Mouse (Mus musculus) forebrain, embryonic 10.5 days (tissue): ENCODE measurements around the gene Tec. TPM values are rescaled to one million over a fixed set of nuclear protein-coding genes. Genes with fewer than 3 reads are reported as not detected.

ENCODE experiments used
- DNase-seq: peaks from one replicate; pipeline ENCODE4 v3.0.0-alpha.2; 2017; ENCODE audit warnings: low spot score; ENCODE audit errors: extremely low spot score
- H3K27ac ChIP-seq: fragments of 300-500 bp; sonication (generic); 2 replicates; pipeline ENCODE4 v1.5.1; 2016; ENCODE audit warnings: mild to moderate bottlenecking
- H3K27me3 ChIP-seq: fragments of 300-500 bp; sonication (generic); 2 replicates; pipeline ENCODE4 v1.6.1; 2016; ENCODE audit warnings: mild to moderate bottlenecking; ENCODE audit not compliant: poor library complexity, severe bottlenecking
- H3K36me3 ChIP-seq: fragments of 300-500 bp; sonication (generic); replicated peaks from 2 replicates; pipeline ENCODE4 v1.6.1; 2016; ENCODE audit warnings: mild to moderate bottlenecking, moderate library complexity
- H3K4me1 ChIP-seq: fragments of 300-500 bp; sonication (generic); 2 replicates; pipeline ENCODE4 v1.6.1; 2016
- H3K4me3 ChIP-seq: fragments of 300-500 bp; sonication (generic); 2 replicates; pipeline ENCODE4 v1.5.1; 2016; ENCODE audit warnings: mild to moderate bottlenecking, moderate library complexity
- H3K9me3 ChIP-seq: fragments of 300-500 bp; sonication (generic); 2 replicates; pipeline ENCODE4 v1.6.1; 2016; ENCODE audit warnings: mild to moderate bottlenecking, moderate library complexity
- WGBS: fragments of 180-500 bp; shearing (Covaris S2); methylation state at CpG from one replicate; pipeline ENCODE4 v1.1.7; 2016; 5-methylcytosine and 5-hydroxymethylcytosine counted together
- polyA plus RNA-seq: library from polyadenylated mRNA; unstranded; fragments of >200 nt; fragmentation: Nextera tagmentation; extraction: Ambion mirVana; gene quantifications from 2 replicates; pipeline ENCODE4 v1.2.1, GENCODE M21; 2016

The Tec gene
- polyA plus RNA-seq, 1 experiment from 2014 or later = 2.5 TPM

GRCm38 (mm10) chr5:72709451-72709850 lies 158.8 kb downstream of the Tec start:
- DNase-seq = no peak
- 85% methylated on average over 13 of the region's 13 CpGs for WGBS
- Histone ChIP-seq H3K27me3 (no peaks in the 10 kb centered on the region), H3K4me3 (no peak overlapping the region), H3K9me3 (no peaks in the 10 kb centered on the region), H3K36me3 (no peaks in the 10 kb centered on the region), H3K4me1 (peaks cover 7% of the 10 kb centered on the region), H3K27ac (no peak overlapping the region)

DNA sequence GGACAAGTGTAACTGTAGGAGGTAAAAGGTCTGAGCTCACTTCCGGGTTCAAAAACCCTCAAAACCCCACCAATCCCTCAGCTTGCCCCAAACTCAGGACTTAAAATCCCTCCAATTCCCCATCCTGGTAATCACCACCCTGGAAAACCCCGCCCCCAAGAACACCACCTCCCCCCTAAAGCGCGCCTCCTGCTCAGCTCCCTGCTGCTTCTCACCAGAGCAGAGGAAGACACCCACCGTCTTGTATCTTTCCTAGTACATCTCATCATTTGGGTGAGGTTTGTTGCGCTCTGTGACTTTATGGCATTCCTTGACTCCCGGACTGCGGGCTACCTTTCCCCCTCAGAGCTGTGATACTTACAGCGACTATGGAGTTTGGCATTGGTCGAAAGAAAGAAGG lies 161.6 kb downstream of the Tec start:
- 63% methylated on average over 10 of the region's 10 CpGs for WGBS
- Histone ChIP-seq H3K36me3 (no peaks in the 10 kb centered on the region), H3K27ac (0 out of 2 replicates have a peak overlapping the region, but pooled peaks have one; percentile 11), H3K4me3 (no peak overlapping the region), H3K9me3 (no peaks in the 10 kb centered on the region), H3K4me1 (peaks cover 7% of the 10 kb centered on the region), H3K27me3 (no peaks in the 10 kb centered on the region)
- no peak for DNase-seq

GRCm38 (mm10) chr5:72706095-72706494 lies 162.2 kb downstream of the Tec start:
- Histone ChIP-seq H3K27me3 (no peaks in the 10 kb centered on the region), H3K9me3 (0 out of 2 replicates have a peak, but pooled peaks cover 2% of the 10 kb centered on the region), H3K27ac (no peak overlapping the region), H3K4me1 (peaks cover 7% of the 10 kb centered on the region), H3K36me3 (no peaks in the 10 kb centered on the region), H3K4me3 (no peak overlapping the region)
- 55% methylated on average over 10 of the region's 10 CpGs for WGBS
- DNase-seq = no peak

Other genes with a start within 250 kb of the Tec start
- gene Cnga1, start 224.2 kb downstream of the Tec start, polyA plus RNA-seq = not detected in 2 replicates
- 0.16 and 0.33 TPM in 2 replicates for gene Nipal1, start 220.7 kb downstream of the Tec start, polyA plus RNA-seq
- gene Txk, start 115.7 kb downstream of the Tec start, polyA plus RNA-seq = not detected in 2 replicates
- 12.9 and 14.4 TPM in 2 replicates for gene Slain2, start 45.8 kb upstream of the Tec start, polyA plus RNA-seq
- not detected in 2 replicates for gene Gm10135, start 106.2 kb upstream of the Tec start, polyA plus RNA-seq
- 2.2 and 2.4 TPM in 2 replicates for gene Slc10a4, start 138.4 kb upstream of the Tec start, polyA plus RNA-seq